8 mouse cellular contexts compared by ENCODE assay signal in genomic region chr14:30136965-30137364, GRCm38 (mm10).
DNase-seq lines count a peak whose midpoint lies in the region; ATAC-seq and TF ChIP-seq lines count a peak whose summit lies in the region.

No protein-coding gene starts in this region.

- peak; percentile 83; the same call in 1 of the 2 replicates for TF ChIP-seq CTCF in thymus, adult 2 months (IDR thresholded peaks at IDR 0.05; ENCODE audit: borderline replicate concordance, control insufficient read depth, extremely low read depth, insufficient read depth, low read length, poor library complexity)

- no peak overlapping the region for H3K27ac ChIP-seq in forebrain, embryonic 12.5 days
- H3K27ac ChIP-seq in lung, embryonic 15.5 days, result no peak overlapping the region
- no peak overlapping the region for H3K27ac ChIP-seq in thymus, adult 2 months (ENCODE audit: control insufficient read depth, insufficient read depth, low read length)

- TF ChIP-seq POLR2A in thymus, adult 2 months (IDR thresholded peaks at IDR 0.05; ENCODE audit: control insufficient read depth, extremely low read depth, insufficient read depth, low read length, poor library complexity), result no peak

- DNase-seq in ES-CJ7 (ENCODE audit: low read depth, low spot score), result peak; percentile 79
- DNase-seq in c-Kit-positive CD71-positive TER-119-positive erythroid progenitor cells, embryonic 14.5 days (ENCODE audit: low spot score), result peak; percentile 63
- DNase-seq in heart, postnatal 36 days, result peak; percentile 82 to 86
- peak; percentile 65 to 94 for DNase-seq in layer of hippocampus, adult 18-20 months (ENCODE audit: low spot score in 2 of 2)
- DNase-seq in ovary, adult 18-20 months (ENCODE audit: low spot score), result peak; percentile 65
- DNase-seq in thymus, adult 2 months, result peak; percentile 92

- intact Hi-C loops in heart, postnatal 36 days (cut with DNase I), result loop anchor here (1.0 to 10.0 kb wide), 6 partner anchors 215 to 538 kb away; no protein-coding TSS in a partner anchor

- H3K9ac ChIP-seq in forebrain, embryonic 12.5 days, result no peak overlapping the region
- no peak overlapping the region for H3K9ac ChIP-seq in lung, embryonic 15.5 days

- peaks cover 4% of the 10 kb centered on the region; the same call in 1 of the 2 replicates for H3K4me1 ChIP-seq in forebrain, embryonic 12.5 days
- H3K4me1 ChIP-seq in lung, embryonic 15.5 days, result no peaks in the 10 kb centered on the region
- H3K4me1 ChIP-seq in thymus, adult 2 months (replicated peaks; ENCODE audit: control insufficient read depth, insufficient read depth, low read length), result peaks cover 18% of the 10 kb centered on the region

- ATAC-seq in forebrain, embryonic 12.5 days (ENCODE audit: low FRiP score), result peak; percentile 76
- peak; percentile 55; the same call in 1 of the 2 replicates for ATAC-seq in lung, embryonic 15.5 days (ENCODE audit: borderline replicate concordance, extremely low read depth, low FRiP score, low TSS enrichment)

- H3K36me3 ChIP-seq in forebrain, embryonic 12.5 days (replicated peaks), result no peaks in the 10 kb centered on the region
- no peaks in the 10 kb centered on the region for H3K36me3 ChIP-seq in lung, embryonic 15.5 days
- H3K36me3 ChIP-seq in thymus, adult 2 months (ENCODE audit: control insufficient read depth, insufficient read depth, low read length), result no peaks in the 10 kb centered on the region

- H3K27me3 ChIP-seq in forebrain, embryonic 12.5 days, result no peaks in the 10 kb centered on the region
- no peaks in the 10 kb centered on the region for H3K27me3 ChIP-seq in lung, embryonic 15.5 days
- H3K27me3 ChIP-seq in thymus, adult 2 months (ENCODE audit: control insufficient read depth, insufficient read depth, low read length), result no peaks in the 10 kb centered on the region

- H3K4me2 ChIP-seq in forebrain, embryonic 12.5 days, result no peak overlapping the region
- no peak overlapping the region for H3K4me2 ChIP-seq in lung, embryonic 15.5 days

- H3K9me3 ChIP-seq in forebrain, embryonic 12.5 days, result no peaks in the 10 kb centered on the region
- no peaks in the 10 kb centered on the region for H3K9me3 ChIP-seq in lung, embryonic 15.5 days

- no peak overlapping the region for H3K4me3 ChIP-seq in forebrain, embryonic 12.5 days (replicated peaks)
- H3K4me3 ChIP-seq in lung, embryonic 15.5 days, result no peak overlapping the region
- no peak overlapping the region for H3K4me3 ChIP-seq in thymus, adult 2 months (ENCODE audit: control insufficient read depth, insufficient read depth, low read length)

- WGBS in forebrain, embryonic 12.5 days, result 6% methylated on average over 8 of the region's 8 CpGs
- WGBS in lung, embryonic 15.5 days, result 6% methylated on average over 8 of the region's 8 CpGs
- 8% methylated on average over 8 of the region's 8 CpGs for WGBS in thymus, adult 2 months
